ENCODE assay signal across 8 mouse cellular contexts in the genomic region with DNA sequence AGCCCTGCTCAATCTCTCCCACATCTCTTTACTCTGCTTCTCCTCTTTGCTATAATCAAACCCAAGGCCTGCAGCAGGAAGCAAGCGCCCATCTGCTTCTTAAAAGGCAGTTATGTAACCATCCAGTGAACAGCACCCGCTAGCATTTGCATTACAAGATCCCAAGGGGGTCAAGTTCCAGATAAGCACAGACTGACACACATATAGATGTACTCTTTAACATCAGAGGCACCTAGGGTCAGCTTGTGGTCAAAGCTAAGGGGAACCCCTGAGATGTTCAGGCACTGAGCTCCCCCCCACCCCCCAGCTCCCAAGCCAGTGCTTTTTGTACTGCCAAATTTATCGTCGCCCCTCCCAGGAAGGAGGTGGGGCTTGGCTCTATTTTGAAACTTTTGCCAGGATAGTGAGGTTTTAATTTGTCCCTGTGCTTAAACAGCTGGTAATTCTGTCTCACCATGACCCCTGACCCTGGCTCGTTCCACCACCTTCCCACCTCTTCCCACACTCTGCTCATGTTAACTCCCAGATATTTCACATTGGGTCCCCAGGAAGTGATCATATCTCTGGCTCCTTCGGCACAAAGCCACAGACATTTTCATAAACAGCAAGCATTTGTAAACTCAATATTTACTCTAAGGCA. TPM values are rescaled to one million over a fixed set of nuclear protein-coding genes. Genes with fewer than 3 reads are reported as not detected.
DNase-seq lines count a peak whose midpoint lies in the region; TF ChIP-seq lines count a peak whose summit lies in the region.
"Had no signal": no experiment of that assay in that cellular context is flagged by ENCODE, and none has a peak within 500 bp of the region (broad histone marks: within the 10 kb centered on the region; RNA-seq: fewer than 3 reads in every experiment).

No protein-coding gene starts in this region.

- no peak for TF ChIP-seq RAD21 in CH12.LX (IDR thresholded peaks at IDR 0.05; ENCODE audit: low read depth, low read length)

- peaks cover 23 to 59% of the 10 kb centered on the region in 2 experiments for H3K4me1 ChIP-seq in CH12.LX (ENCODE audit: control insufficient read depth in 1 of 2, insufficient read depth in 2 of 2)

- dilution Hi-C loops in CH12.LX (cut with MboI; ENCODE audit: extremely low pct_ligation_motif_present, extremely low pct_unique_long_range_greater_than_20kb, low sequenced_read_pairs) = no loop called here

- in situ Hi-C loops in CH12.LX (cut with MboI; ENCODE audit: low pct_ligation_motif_present, low pct_unique_long_range_greater_than_20kb, low sequenced_read_pairs) = loop anchor here (5.0 kb wide), 1 partner anchor 34 kb away; no protein-coding TSS in a partner anchor

- DNase-seq in B cell, adult 2 months = peak; percentile 56
- DNase-seq in CH12.LX (ENCODE audit: extremely low read depth) (peak; percentile 82), MN1 (ENCODE audit: low spot score) (no peak)
- peak; percentile 72 for DNase-seq in gastrocnemius, postnatal 25 days
- peak; percentile 40 to 57 for DNase-seq in layer of hippocampus, postnatal 14 days (ENCODE audit: low spot score in 2 of 2)
- DNase-seq in lung, postnatal 25 days (ENCODE audit: low spot score) = peak; percentile 88
- peak; percentile 85 for DNase-seq in telencephalon, adult 2 months (ENCODE audit: low read depth, low spot score)

- H3K4me2 ChIP-seq in CH12.LX (ENCODE audit: insufficient read depth, low read depth, poor library complexity, severe bottlenecking) = peak overlapping the region; percentile 42
- H3K4me2 ChIP-seq: hindbrain, embryonic 15.5 days had no signal

- H3K27ac ChIP-seq in CH12.LX (ENCODE audit: insufficient read depth, low read depth) = no peak overlapping the region
- H3K27ac ChIP-seq: hindbrain, embryonic 15.5 days had no signal

- H3K27me3 ChIP-seq in CH12.LX (replicated peaks) = no peaks in the 10 kb centered on the region
- H3K27me3 ChIP-seq: hindbrain, embryonic 15.5 days had no signal

- no peak for TF ChIP-seq EP300 in CH12.LX (IDR thresholded peaks at IDR 0.05; ENCODE audit: low read length)

- H3K36me3 ChIP-seq in CH12.LX (replicated peaks in 1 of 2; ENCODE audit: control insufficient read depth in 1 of 2, insufficient read depth in 1 of 2, low read length in 1 of 2) = peaks cover 0 to 14% of the 10 kb centered on the region in 2 experiments
- H3K36me3 ChIP-seq: hindbrain, embryonic 15.5 days had no signal

- no peak overlapping the region for H3K4me3 ChIP-seq in CH12.LX (replicated peaks in 1 of 3; ENCODE audit: low read depth in 2 of 3, low read length in 2 of 3, poor library complexity in 1 of 3)
- H3K4me3 ChIP-seq: hindbrain, embryonic 15.5 days had no signal

- no peak for TF ChIP-seq CTCF in CH12.LX (conservative IDR thresholded peaks at IDR 0.05 in 1 of 2, IDR thresholded peaks at IDR 0.05 in 1 of 2; ENCODE audit: low read depth in 2 of 2, low read length in 2 of 2)

- H3K9me3 ChIP-seq in CH12.LX (replicated peaks; ENCODE audit: low read length) = no peaks in the 10 kb centered on the region
- H3K9me3 ChIP-seq: hindbrain, embryonic 15.5 days had no signal

- H3K9ac ChIP-seq in CH12.LX (ENCODE audit: insufficient read depth, low read depth) = no peak overlapping the region
- H3K9ac ChIP-seq: hindbrain, embryonic 15.5 days had no signal

- no peak for TF ChIP-seq POLR2A in CH12.LX (IDR thresholded peaks at IDR 0.05; ENCODE audit: low read depth, low read length)

- H3K79me2 ChIP-seq in CH12.LX (replicated peaks; ENCODE audit: control insufficient read depth, extremely low read depth, insufficient read depth, poor library complexity, severe bottlenecking) = no peaks in the 10 kb centered on the region

TF ChIP-seq in CH12.LX, 34 proteins besides CTCF, POLR2A, EP300 and RAD21:
- TF ChIP-seq SMC3 (IDR thresholded peaks at IDR 0.05; ENCODE audit: low read depth, low read length) (no peak), MAFK (IDR thresholded peaks at IDR 0.05; ENCODE audit: insufficient replicate concordance, low read length) (no peak), GABPA (IDR thresholded peaks at IDR 0.05; ENCODE audit: insufficient replicate concordance, low read depth, low read length) (no peak), USF1 (IDR thresholded peaks at IDR 0.05; ENCODE audit: low read depth, low read length) (no peak), TCF12 (IDR thresholded peaks at IDR 0.05; ENCODE audit: low read depth, low read length) (no peak; the same call in 1 of the 2 replicates), MEF2A (IDR thresholded peaks at IDR 0.05; ENCODE audit: borderline replicate concordance, low read depth, low read length) (peak; percentile 75), ZMIZ1 (IDR thresholded peaks at IDR 0.05; ENCODE audit: low read depth, low read length) (no peak), E2F4 (IDR thresholded peaks at IDR 0.05; ENCODE audit: insufficient replicate concordance, low read depth, low read length) (no peak), HCFC1 (IDR thresholded peaks at IDR 0.05; ENCODE audit: low read depth, low read length) (no peak), RCOR1 (conservative IDR thresholded peaks at IDR 0.05; ENCODE audit: low read depth, low read length) (no peak), BHLHE40 (IDR thresholded peaks at IDR 0.05; ENCODE audit: low read depth, low read length) (peak; percentile 72), PAX5 (IDR thresholded peaks at IDR 0.05; ENCODE audit: low read length) (no peak), NELFE (IDR thresholded peaks at IDR 0.05; ENCODE audit: low read depth, low read length) (no peak), CHD1 (IDR thresholded peaks at IDR 0.05; ENCODE audit: low read depth, low read length) (no peak), USF2 (conservative IDR thresholded peaks at IDR 0.05; ENCODE audit: low read depth, low read length) (no peak), TBP (conservative IDR thresholded peaks at IDR 0.05; ENCODE audit: low read depth, low read length) (no peak), ZC3H11A (IDR thresholded peaks at IDR 0.05; ENCODE audit: low read depth, low read length) (no peak), IRF4 (IDR thresholded peaks at IDR 0.05; ENCODE audit: low read depth, low read length) (0 out of 2 replicates have a peak, but pooled peaks have one; percentile 30), SIN3A (IDR thresholded peaks at IDR 0.05; ENCODE audit: low read length) (no peak), POLR2AphosphoS2 (IDR thresholded peaks at IDR 0.05; ENCODE audit: low read depth, low read length) (no peak), ETS1 (conservative IDR thresholded peaks at IDR 0.05; ENCODE audit: low read depth, low read length) (peak; percentile 81), NRF1 (IDR thresholded peaks at IDR 0.05; ENCODE audit: low read depth, low read length) (no peak), ELF1 (IDR thresholded peaks at IDR 0.05; ENCODE audit: low read depth, low read length) (no peak), ZNF384 (IDR thresholded peaks at IDR 0.05; ENCODE audit: low read depth, low read length) (no peak), MAZ (IDR thresholded peaks at IDR 0.05; ENCODE audit: low read depth, low read length) (peak; percentile 61; the same call in 1 of the 2 replicates), CHD2 (IDR thresholded peaks at IDR 0.05; ENCODE audit: low read length) (no peak), UBTF (IDR thresholded peaks at IDR 0.05; ENCODE audit: low read depth, low read length) (no peak)
TF ChIP-seq in CH12.LX: peak in this region for 5.

RNA-seq across cellular contexts. Expression of gene Aldh2, which starts 7.1 kb away (rescaled TPM):
- 56.2 and 73.9 TPM in 2 replicates for total RNA-seq in CH12.LX (2012; rRNA removed)
- 58.9 and 66.0 TPM in 2 replicates for total RNA-seq in CH12.LX (2014; rRNA removed)
- polyA plus RNA-seq in CH12.LX (2012; ENCODE audit: insufficient read length, low read depth) = 139 and 143 TPM in 2 replicates
- total RNA-seq in gastrocnemius, postnatal 25 days (2021) = 100 to 1,000 TPM; 154 to 157 TPM
- total RNA-seq in layer of hippocampus, postnatal 14 days (2021) = 10 to 100 TPM; 88.3 to 96.7 TPM

RNA-seq across cellular contexts. Expression of gene Acad12, which starts 32.2 kb away (rescaled TPM):
- total RNA-seq in CH12.LX (2012; rRNA removed) (2.9 and 4.1 TPM in 2 replicates), CH12.LX (2014; rRNA removed) (2.3 and 3.0 TPM in 2 replicates)
- 1.9 and 2.7 TPM in 2 replicates for polyA plus RNA-seq in CH12.LX (2012; ENCODE audit: insufficient read length, low read depth)
- 10 to 100 TPM; 22.2 to 22.3 TPM for total RNA-seq in gastrocnemius, postnatal 25 days (2021)
- total RNA-seq in layer of hippocampus, postnatal 14 days (2021) = 1 to 10 TPM; 4.7 to 4.9 TPM

RNA-seq across cellular contexts. Expression of gene Mapkapk5, which starts 40.8 kb away (rescaled TPM):
- total RNA-seq in CH12.LX (2012; rRNA removed) (48.3 and 62.6 TPM in 2 replicates), CH12.LX (2014; rRNA removed) (84.8 and 106 TPM in 2 replicates)
- 82.9 and 90.7 TPM in 2 replicates for polyA plus RNA-seq in CH12.LX (2012; ENCODE audit: insufficient read length, low read depth)
- 10 to 100 TPM; 76.7 to 79.9 TPM for total RNA-seq in gastrocnemius, postnatal 25 days (2021)
- 10 to 100 TPM; 74.8 to 78.6 TPM for total RNA-seq in layer of hippocampus, postnatal 14 days (2021)

RNA-seq across cellular contexts. Expression of gene Adam1a, which starts 41.2 kb away (rescaled TPM):
- total RNA-seq in CH12.LX (2012; rRNA removed) = 1.6 and 1.8 TPM in 2 replicates
- 1.2 and 2.2 TPM in 2 replicates for total RNA-seq in CH12.LX (2014; rRNA removed)
- polyA plus RNA-seq in CH12.LX (2012; ENCODE audit: insufficient read length, low read depth) = 1.3 TPM in 2 replicates
- total RNA-seq in gastrocnemius, postnatal 25 days (2021) = 1 to 10 TPM; 1.9 to 2.0 TPM
- 10 to 100 TPM; 11.1 to 11.7 TPM for total RNA-seq in layer of hippocampus, postnatal 14 days (2021)

RNA-seq across cellular contexts. Expression of gene Gm42878, which starts 41.2 kb away (rescaled TPM):
- total RNA-seq in CH12.LX (2012; rRNA removed) (0.13 TPM in 1 of 2 replicates, not detected in the other), CH12.LX (2014; rRNA removed) (0.58 and 1.0 TPM in 2 replicates)
- polyA plus RNA-seq in CH12.LX (2012; ENCODE audit: insufficient read length, low read depth) = not detected in 2 replicates
- not detected for total RNA-seq in gastrocnemius, postnatal 25 days (2021)
- total RNA-seq in layer of hippocampus, postnatal 14 days (2021) = not detected
- polyA plus RNA-seq: hindbrain, embryonic 15.5 days had no signal
